Mouse (Mus musculus): ENCODE data around the gene Lmna.

Gene Lmna

GRCm38 (mm10) chr3:88473571-88473970, 36.2 kb downstream of the Lmna start:
- no peak for DNase-seq (ENCODE audit: low read depth, low spot score)

GRCm38 (mm10) chr3:88473020-88473419, 36.7 kb downstream of the Lmna start:
- peak; percentile 76 for DNase-seq (ENCODE audit: low read depth, low spot score)

GRCm38 (mm10) chr3:88470943-88471479, 38.7 kb downstream of the Lmna start:
- DNase-seq (ENCODE audit: low read depth, low spot score), result no peak

GRCm38 (mm10) chr3:88469466-88469865, 40.3 kb downstream of the Lmna start:
- DNase-seq (ENCODE audit: low read depth, low spot score), result no peak

- DNase-seq (ENCODE audit: low read depth, low spot score), result peak; percentile 90
These were observed 42.5 kb downstream of the Lmna start for GRCm38 (mm10) chr3:88467116-88467824.

GRCm38 (mm10) chr3:88465127-88465526, 44.6 kb downstream of the Lmna start:
- no peak for DNase-seq (ENCODE audit: low read depth, low spot score)

- no peak for DNase-seq (ENCODE audit: low read depth, low spot score)
These were observed 45.3 kb downstream of the Lmna start for GRCm38 (mm10) chr3:88464425-88464824.

- DNase-seq (ENCODE audit: low read depth, low spot score), result no peak
These were observed 48.6 kb downstream of the Lmna start, which contains the start of gene Sema4a for GRCm38 (mm10) chr3:88460983-88461696. TSS of gene Sema4a (minus strand) at chr3:88461182.

GRCm38 (mm10) chr3:88460029-88460428, 49.7 kb downstream of the Lmna start:
- no peak for DNase-seq (ENCODE audit: low read depth, low spot score)

GRCm38 (mm10) chr3:88458778-88459219, 51.0 kb downstream of the Lmna start:
- peak; percentile 49 for DNase-seq (ENCODE audit: low read depth, low spot score)

GRCm38 (mm10) chr3:88456746-88457532, 52.8 kb downstream of the Lmna start:
- no peak for DNase-seq (ENCODE audit: low read depth, low spot score)

- DNase-seq (ENCODE audit: low read depth, low spot score), result no peak
These were observed 53.4 kb downstream of the Lmna start for GRCm38 (mm10) chr3:88456313-88456712.

- DNase-seq (ENCODE audit: low read depth, low spot score), result no peak
These were observed 54.0 kb downstream of the Lmna start for GRCm38 (mm10) chr3:88455588-88456264.

- DNase-seq (ENCODE audit: low read depth, low spot score), result no peak
These were observed 54.8 kb downstream of the Lmna start for GRCm38 (mm10) chr3:88454762-88455587.

- no peak for DNase-seq (ENCODE audit: low read depth, low spot score)
These were observed 55.8 kb downstream of the Lmna start for GRCm38 (mm10) chr3:88453986-88454385.

- no peak for DNase-seq (ENCODE audit: low read depth, low spot score)
These were observed 56.4 kb downstream of the Lmna start for GRCm38 (mm10) chr3:88453369-88453768.

GRCm38 (mm10) chr3:88452716-88453115, 57.0 kb downstream of the Lmna start:
- no peak for DNase-seq (ENCODE audit: low read depth, low spot score)

GRCm38 (mm10) chr3:88452246-88452645, 57.5 kb downstream of the Lmna start:
- no peak for DNase-seq (ENCODE audit: low read depth, low spot score)

GRCm38 (mm10) chr3:88450379-88451131, 59.2 kb downstream of the Lmna start:
- DNase-seq (ENCODE audit: low read depth, low spot score), result no peak
